Mouse (Mus musculus): ENCODE data around the gene Stxbp5. TPM values are rescaled to one million over a fixed set of nuclear protein-coding genes. Genes with fewer than 3 reads are reported as not detected.
A peak's percentile ranks its signal among the peaks of the same experiment; 100 is the strongest.

Stxbp5 gene
- total RNA-seq, 2 experiments from 2014 or later = 39.4 to 71.4 TPM

- ATAC-seq (replicated peaks; ENCODE audit: poor library complexity) = no peak
These were observed 41.4 kb downstream of the Stxbp5 start for GRCm38 (mm10) chr10:9859476-9859875.

GRCm38 (mm10) chr10:9857850-9858249, 43.0 kb downstream of the Stxbp5 start:
- ATAC-seq (replicated peaks; ENCODE audit: poor library complexity) = no peak

- ATAC-seq (replicated peaks; ENCODE audit: poor library complexity) = no peak
These were observed 44.1 kb downstream of the Stxbp5 start for GRCm38 (mm10) chr10:9856792-9857191.

- ATAC-seq (replicated peaks; ENCODE audit: poor library complexity) = no peak
These were observed 54.5 kb downstream of the Stxbp5 start for GRCm38 (mm10) chr10:9846408-9846807.

GRCm38 (mm10) chr10:9839408-9839807, 61.5 kb downstream of the Stxbp5 start:
- ATAC-seq (replicated peaks; ENCODE audit: poor library complexity) = no peak

GRCm38 (mm10) chr10:9834986-9835385, 65.9 kb downstream of the Stxbp5 start:
- no peak for ATAC-seq (replicated peaks; ENCODE audit: poor library complexity)

GRCm38 (mm10) chr10:9832937-9833336, 67.9 kb downstream of the Stxbp5 start:
- no peak for ATAC-seq (replicated peaks; ENCODE audit: poor library complexity)

GRCm38 (mm10) chr10:9829744-9830143, 71.1 kb downstream of the Stxbp5 start:
- no peak for ATAC-seq (replicated peaks; ENCODE audit: poor library complexity)

GRCm38 (mm10) chr10:9821299-9821698, 79.6 kb downstream of the Stxbp5 start:
- ATAC-seq (replicated peaks; ENCODE audit: poor library complexity) = peak; percentile 58; the same call in 1 of the 2 replicates

GRCm38 (mm10) chr10:9818574-9818973, 82.3 kb downstream of the Stxbp5 start:
- ATAC-seq (replicated peaks; ENCODE audit: poor library complexity) = no peak

- peak; percentile 74 for ATAC-seq (replicated peaks; ENCODE audit: poor library complexity)
These were observed 87.0 kb downstream of the Stxbp5 start for GRCm38 (mm10) chr10:9813926-9814325.

- ATAC-seq (replicated peaks; ENCODE audit: poor library complexity) = no peak
These were observed 93.3 kb downstream of the Stxbp5 start for GRCm38 (mm10) chr10:9807596-9807995.

- ATAC-seq (replicated peaks; ENCODE audit: poor library complexity) = no peak
These were observed 95.5 kb downstream of the Stxbp5 start for GRCm38 (mm10) chr10:9805341-9805740.

GRCm38 (mm10) chr10:9803126-9803525, 97.8 kb downstream of the Stxbp5 start:
- no peak for ATAC-seq (replicated peaks; ENCODE audit: poor library complexity)

- no peak for ATAC-seq (replicated peaks; ENCODE audit: poor library complexity)
These were observed 99.3 kb downstream of the Stxbp5 start for GRCm38 (mm10) chr10:9801571-9801970.

GRCm38 (mm10) chr10:9799085-9799484, 101.8 kb downstream of the Stxbp5 start:
- ATAC-seq (replicated peaks; ENCODE audit: poor library complexity) = no peak

- no peak for ATAC-seq (replicated peaks; ENCODE audit: poor library complexity)
These were observed 104.5 kb downstream of the Stxbp5 start for GRCm38 (mm10) chr10:9796429-9796828.

GRCm38 (mm10) chr10:9794429-9794828, 106.5 kb downstream of the Stxbp5 start:
- ATAC-seq (replicated peaks; ENCODE audit: poor library complexity) = peak; percentile 39; the same call in 1 of the 2 replicates

- ATAC-seq (replicated peaks; ENCODE audit: poor library complexity) = 0 out of 2 replicates have a peak, but pooled peaks have one; percentile 20
These were observed 109.9 kb downstream of the Stxbp5 start for GRCm38 (mm10) chr10:9790947-9791346.

GRCm38 (mm10) chr10:9786461-9786860, 114.4 kb downstream of the Stxbp5 start:
- no peak for ATAC-seq (replicated peaks; ENCODE audit: poor library complexity)

GRCm38 (mm10) chr10:9785651-9786050, 115.2 kb downstream of the Stxbp5 start:
- ATAC-seq (replicated peaks; ENCODE audit: poor library complexity) = no peak

GRCm38 (mm10) chr10:9779864-9780263, 121.0 kb downstream of the Stxbp5 start:
- no peak for ATAC-seq (replicated peaks; ENCODE audit: poor library complexity)

GRCm38 (mm10) chr10:9770261-9770660, 130.6 kb downstream of the Stxbp5 start:
- no peak for ATAC-seq (replicated peaks; ENCODE audit: poor library complexity)

GRCm38 (mm10) chr10:9763831-9764230, 137.0 kb downstream of the Stxbp5 start:
- no peak for ATAC-seq (replicated peaks; ENCODE audit: poor library complexity)
